Mouse (Mus musculus): ENCODE measurements around the gene Rapgef4.

- TF ChIP-seq CTCF (IDR thresholded peaks at IDR 0.05; ENCODE audit: extremely low read depth, insufficient read depth, insufficient read length, insufficient replicate concordance) (no peak), POLR2A (IDR thresholded peaks at IDR 0.05; ENCODE audit: low read depth, low read length) (no peak)
Measured at GRCm38 (mm10) chr2:71936711-71937110, 44.3 kb upstream of the Rapgef4 start.

Measured in spleen, adult 2 months (tissue).